Mouse (Mus musculus): ENCODE data around the gene B230219D22Rik.
"Not testable (repeated sequence)": the region's sequence is repeated elsewhere in the genome, so short reads cannot be mapped to it uniquely, and the experiment has no call there.

The B230219D22Rik gene

GRCm38 (mm10) chr13:55692535-55693242, at the start of gene B230219D22Rik:
B230219D22Rik (plus strand) TSS chr13:55693124.
- DNase-seq = peak; percentile 89

GRCm38 (mm10) chr13:55644525-55644924, 48.4 kb upstream of the B230219D22Rik start:
- no peak for DNase-seq

GRCm38 (mm10) chr13:55650098-55650497, 42.8 kb upstream of the B230219D22Rik start:
- no peak for DNase-seq

GRCm38 (mm10) chr13:55650980-55651379, 41.9 kb upstream of the B230219D22Rik start:
- no peak for DNase-seq

GRCm38 (mm10) chr13:55668550-55668949, 24.4 kb upstream of the B230219D22Rik start:
- DNase-seq = peak; percentile 20

GRCm38 (mm10) chr13:55672711-55673110, 20.2 kb upstream of the B230219D22Rik start:
- no peak for DNase-seq

GRCm38 (mm10) chr13:55677364-55677763, 15.6 kb upstream of the B230219D22Rik start:
- no peak for DNase-seq

GRCm38 (mm10) chr13:55682201-55682600, 10.7 kb upstream of the B230219D22Rik start:
- DNase-seq = no peak

- no peak for DNase-seq
Measured at GRCm38 (mm10) chr13:55683581-55683980, 9.3 kb upstream of the B230219D22Rik start.

- DNase-seq = no peak
Measured at GRCm38 (mm10) chr13:55686107-55686633, 6.8 kb upstream of the B230219D22Rik start.

GRCm38 (mm10) chr13:55687927-55688602, 4.9 kb upstream of the B230219D22Rik start:
- DNase-seq = no peak

- DNase-seq = peak; percentile 41
Measured at GRCm38 (mm10) chr13:55693243-55693721, 358 bp downstream of the B230219D22Rik start.

GRCm38 (mm10) chr13:55694110-55694509, 1.2 kb downstream of the B230219D22Rik start:
- no peak for DNase-seq

GRCm38 (mm10) chr13:55695989-55696388, 3.1 kb downstream of the B230219D22Rik start:
- DNase-seq = not testable (repeated sequence)

GRCm38 (mm10) chr13:55704301-55704700, 11.4 kb downstream of the B230219D22Rik start:
- DNase-seq = no peak

GRCm38 (mm10) chr13:55712846-55713245, 19.9 kb downstream of the B230219D22Rik start:
- DNase-seq = no peak

- DNase-seq = peak; percentile 91
Measured at GRCm38 (mm10) chr13:55714501-55715166, 21.7 kb downstream of the B230219D22Rik start, which contains the start of gene Txndc15. Txndc15 (plus strand) TSS chr13:55714650.

GRCm38 (mm10) chr13:55715167-55715512, 22.2 kb downstream of the B230219D22Rik start:
- DNase-seq = no peak

GRCm38 (mm10) chr13:55715908-55716510, 23.1 kb downstream of the B230219D22Rik start:
- no peak for DNase-seq

- DNase-seq = peak; percentile 73
Measured at GRCm38 (mm10) chr13:55721516-55721915, 28.6 kb downstream of the B230219D22Rik start.

GRCm38 (mm10) chr13:55721995-55722394, 29.1 kb downstream of the B230219D22Rik start:
- no peak for DNase-seq

- peak; percentile 52 for DNase-seq
Measured at GRCm38 (mm10) chr13:55726598-55727119, 33.7 kb downstream of the B230219D22Rik start.

Data from cerebellum, adult 9-10 months (tissue).